Mouse (Mus musculus) left cerebral cortex, adult 2 months (tissue): ENCODE data around the gene Edem2. TPM values are rescaled to one million over a fixed set of nuclear protein-coding genes. Genes with fewer than 3 reads are reported as not detected.

ENCODE experiments used
- DNase-seq, 2 experiments: peaks; one replicate each; pipeline ENCODE4 v3.0.0; 2021 to 2022; ENCODE audit warnings: low spot score in 2 of 2, mixed read lengths in 1 of 2; ENCODE audit errors: extremely low spot score in 1 of 2
- H3K27ac ChIP-seq: fragments of 200-600 bp; 2 replicates; pipeline ENCODE4 v1.8.1; 2022
- H3K4me3 ChIP-seq: fragments of 200-600 bp; 2 replicates; pipeline ENCODE4 v1.8.1; 2022
- CTCF ChIP-seq: fragments of 200-600 bp; IDR thresholded peaks from 2 replicates; pipeline ENCODE4 v1.8.1; 2022; ENCODE audit warnings: antibody characterized with exemption, mild to moderate bottlenecking, moderate library complexity
- intact Hi-C: fragments of 180-260 bp; cut with DNase I; formaldehyde crosslinking; loops from one replicate; pipeline ENCODE4 v1.15.1; 2025
- total RNA-seq, 2 experiments: library from RNA; stranded (reverse); gene quantifications; 2 replicates each; pipeline ENCODE4 v1.2.3; 2021

Gene Edem2
- total RNA-seq, 2 experiments from 2014 or later: 18.7 to 19.2 TPM

DNA sequence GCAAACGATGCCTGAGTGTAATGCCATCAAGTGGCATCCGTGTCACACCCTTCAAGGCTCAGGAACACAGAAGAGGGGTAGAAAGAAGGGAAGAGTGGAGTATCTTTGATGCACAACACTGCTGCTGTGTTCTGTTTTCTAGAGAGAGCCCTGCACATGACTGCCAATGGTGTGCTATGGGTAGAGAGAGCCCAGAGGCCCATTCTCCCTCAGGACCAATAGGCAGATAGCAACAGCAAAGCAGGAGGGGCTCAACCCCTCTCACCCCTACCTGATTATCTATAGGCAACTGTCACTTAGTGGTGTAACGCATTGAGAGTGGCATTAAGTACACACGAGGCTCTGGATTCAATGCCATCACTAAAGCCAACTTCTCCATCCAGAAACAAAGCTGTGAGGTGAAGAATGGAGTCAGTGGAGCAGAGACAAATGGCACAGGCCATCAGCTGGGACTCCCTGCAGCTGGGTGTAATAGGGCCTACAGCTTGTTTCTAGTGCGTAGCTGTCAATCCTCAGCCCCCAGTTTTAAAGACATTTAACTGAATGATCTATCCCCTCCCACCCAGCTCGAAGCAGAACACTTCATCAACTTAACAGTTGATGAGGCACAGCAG lies 73.4 kb downstream of the Edem2 start:
- Histone ChIP-seq H3K4me3 (no peak overlapping the region), H3K27ac (no peak overlapping the region)
- DNase-seq: no peak
- TF ChIP-seq CTCF: no peak
- intact Hi-C loops: no loop called here

DNA sequence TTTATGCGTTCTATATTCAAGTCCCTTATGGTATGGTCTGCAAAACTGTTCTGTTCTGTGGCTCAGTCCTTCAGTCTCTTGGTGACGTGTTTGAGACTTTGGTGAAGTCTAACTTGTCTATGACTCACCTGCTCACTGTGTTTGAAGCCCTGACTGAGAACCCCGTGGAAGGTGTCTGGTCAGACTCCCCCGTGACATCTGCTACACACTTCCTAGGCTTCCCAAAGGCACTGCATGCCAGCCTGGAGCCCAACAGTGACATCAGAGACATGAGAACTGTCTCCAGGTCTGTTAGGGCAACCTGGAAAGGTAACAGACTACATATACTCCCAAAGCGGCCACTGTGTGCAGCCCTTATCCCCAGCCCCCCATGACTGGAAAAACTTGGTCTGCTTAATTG lies 76.7 kb downstream of the Edem2 start:
- no peak for DNase-seq
- intact Hi-C loops: no loop called here
- Histone ChIP-seq H3K27ac (no peak overlapping the region), H3K4me3 (no peak overlapping the region)
- no peak for TF ChIP-seq CTCF

Other genes starting within 250 kb of the Edem2 start
- 10 to 100 TPM; 56.2 to 61.6 TPM for gene Acss2, start 211.5 kb downstream of the Edem2 start, total RNA-seq
- 100 to 1,000 TPM; 124 to 126 TPM for gene Ggt7, start 211.2 kb downstream of the Edem2 start, total RNA-seq
- gene Gss, start 136.7 kb downstream of the Edem2 start, total RNA-seq: 10 to 100 TPM; 14.8 to 14.9 TPM
- gene Myh7b, start 118.3 kb downstream of the Edem2 start, total RNA-seq: 10 to 100 TPM in 1 of 2 experiments, 1 to 10 TPM in 1; 7.1 to 10.9 TPM
- gene Trpc4ap, start 37.1 kb downstream of the Edem2 start, total RNA-seq: 100 to 1,000 TPM; 147 to 153 TPM
- not detected for gene Gm17581, start 6.4 kb upstream of the Edem2 start, total RNA-seq
- gene Procr, start 21.6 kb upstream of the Edem2 start, total RNA-seq: 1 to 10 TPM; 1.2 to 1.4 TPM
- 10 to 100 TPM; 35.6 to 37.8 TPM for gene Mmp24, start 45.9 kb upstream of the Edem2 start, total RNA-seq
- gene BC029722, start 90.0 kb upstream of the Edem2 start, total RNA-seq: 10 to 100 TPM; 53.1 to 56.8 TPM
- 10 to 100 TPM; 67.0 to 71.0 TPM for gene Eif6, start 97.5 kb upstream of the Edem2 start, total RNA-seq
- not detected for gene Fam83c, start 105.4 kb upstream of the Edem2 start, total RNA-seq
- gene Uqcc1, start 200.8 kb upstream of the Edem2 start, total RNA-seq: 10 to 100 TPM; 70.4 to 75.7 TPM
- gene Gm15557, start 211.3 kb upstream of the Edem2 start, total RNA-seq: not detected
- gene Gdf5, start 215.9 kb upstream of the Edem2 start, total RNA-seq: under 1 TPM in 1 of 2 experiments, not detected in 1; 0.25 TPM
- 10 to 100 TPM; 19.5 to 19.9 TPM for gene Cep250, start 227.0 kb upstream of the Edem2 start, total RNA-seq